Mouse (Mus musculus) lung, postnatal 0 days (tissue): ENCODE results near the gene Shank1.

ENCODE experiments used
- CTCF ChIP-seq: IDR thresholded peaks from 2 replicates; pipeline ENCODE4 v1.5.1; 2016; ENCODE audit warnings: antibody characterized with exemption, mild to moderate bottlenecking
- EP300 ChIP-seq: IDR thresholded peaks from 2 replicates; pipeline ENCODE4 v1.6.1; 2016; ENCODE audit warnings: antibody characterized with exemption, mild to moderate bottlenecking, control low read depth

DNA sequence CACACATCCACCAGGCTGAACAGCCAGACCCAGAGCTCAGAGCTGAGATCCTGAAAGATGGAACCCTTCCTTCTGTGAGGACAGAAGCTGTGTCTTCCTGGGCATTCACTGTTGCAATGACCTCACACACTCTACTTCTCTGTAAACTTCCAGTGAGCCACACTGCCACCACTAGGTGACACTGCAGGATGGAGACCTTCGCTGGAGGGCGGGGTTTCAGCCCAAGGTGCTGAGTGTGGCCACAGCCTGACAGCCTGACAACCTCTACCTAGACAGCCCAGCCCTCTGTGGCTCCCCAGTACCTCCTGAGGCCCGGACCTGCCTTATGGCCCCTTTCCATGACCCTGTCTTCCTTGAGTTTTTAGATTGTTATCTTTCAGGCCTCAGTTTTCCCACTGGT is 88.5 kb downstream of the Shank1 start:
- TF ChIP-seq CTCF (peak; percentile 77), EP300 (no peak)
